Mouse (Mus musculus) Patski (cell line): ENCODE data around the gene Hivep1. TPM values are rescaled to one million over a fixed set of nuclear protein-coding genes. Genes with fewer than 3 reads are reported as not detected.

Experiments
- ATAC-seq: fragments of 100-300 bp; one replicate; pipeline ENCODE4 v1.8.0; 2021
- CTCF ChIA-PET: fragments of 350-600 bp; sonication (Branson Sonifier 250); formaldehyde crosslinking; loops from one replicate; lab custom pipeline; 2022; ENCODE audit warnings: inconsistent platforms; lab: Charles Lee
- POLR2A ChIA-PET: fragments of 350-600 bp; sonication (Branson Sonifier 250); formaldehyde crosslinking; loops from one replicate; lab custom pipeline; 2022; ENCODE audit warnings: antibody characterized with exemption, inconsistent platforms; lab: Charles Lee
- DNase-seq: peaks from one replicate; pipeline ENCODE4 v3.0.0-alpha.2; 2011; ENCODE audit warnings: low read depth, low spot score
- H3K27me3 ChIP-seq: fragments of 371-371 bp; one replicate; pipeline ENCODE4 v1.5.1; 2021
- CTCF ChIP-seq: fragments of 100-300 bp; IDR thresholded peaks from one replicate; pipeline ENCODE4 v1.5.1; 2021
- in situ Hi-C: fragments of 300-500 bp; cut with MboI; formaldehyde crosslinking; loops from 3 replicates; pipeline ENCODE4 v1.11.1; 2018; ENCODE audit warnings: low pct_unique_long_range_greater_than_20kb, mixed read lengths
- polyA plus RNA-seq: library from polyadenylated mRNA; unstranded; gene quantifications from one replicate; pipeline ENCODE4 v1.2.3, GENCODE M21; 2021

Hivep1 gene
- 36.5 TPM for polyA plus RNA-seq

- TF ChIP-seq CTCF, result no peak
- DNase-seq (no peak), ATAC-seq (peak; percentile 48)
- no peaks in the 10 kb centered on the region for H3K27me3 ChIP-seq
- POLR2A ChIA-PET, result interaction anchor here (0.5 to 1.2 kb wide), 3 partner anchors 37 to 252 kb away, joined by 3 to 5 read pairs (median 4); no protein-coding TSS in a partner anchor
- in situ Hi-C loops, result loop anchor here (10.0 kb wide), 2 partner anchors 193 to 533 kb away; no protein-coding TSS in a partner anchor
- CTCF ChIA-PET, result no interaction called here
These were observed at the start of gene Hivep1 for GRCm38 (mm10) chr13:42051961-42052695. Gene Hivep1 (plus strand): TSS chr13:42052021.

GRCm38 (mm10) chr13:42015484-42016045 lies 36.3 kb upstream of the Hivep1 start:
- no peak for TF ChIP-seq CTCF
- DNase-seq (no peak), ATAC-seq (no peak)
- H3K27me3 ChIP-seq, result peaks cover 7% of the 10 kb centered on the region
- ChIA-PET CTCF (no interaction called here), POLR2A (no interaction called here)
- in situ Hi-C loops, result no loop called here

GRCm38 (mm10) chr13:42016218-42016617 lies 35.6 kb upstream of the Hivep1 start:
- no peak for ATAC-seq
- in situ Hi-C loops, result no loop called here
- TF ChIP-seq CTCF, result no peak
- ChIA-PET CTCF (interaction anchor here (0.8 kb wide), 1 partner anchor 21 kb away, joined by 3 read pairs; no protein-coding TSS in a partner anchor), POLR2A (no interaction called here)
- no peak for DNase-seq
- peaks cover 7% of the 10 kb centered on the region for H3K27me3 ChIP-seq

- peaks cover 3% of the 10 kb centered on the region for H3K27me3 ChIP-seq
- ATAC-seq, result no peak
- ChIA-PET POLR2A (no interaction called here), CTCF (interaction anchor here (1.0 kb wide), 1 partner anchor 10 kb away, joined by 4 read pairs; no protein-coding TSS in a partner anchor)
- TF ChIP-seq CTCF, result no peak
- DNase-seq, result no peak
- in situ Hi-C loops, result no loop called here
These were observed 33.5 kb upstream of the Hivep1 start for GRCm38 (mm10) chr13:42018356-42018755.

GRCm38 (mm10) chr13:42041203-42041602 lies 10.6 kb upstream of the Hivep1 start:
- ChIA-PET POLR2A (no interaction called here), CTCF (no interaction called here)
- TF ChIP-seq CTCF, result no peak
- in situ Hi-C loops, result no loop called here
- no peak for DNase-seq
- ATAC-seq, result no peak
- no peaks in the 10 kb centered on the region for H3K27me3 ChIP-seq

- in situ Hi-C loops, result no loop called here
- POLR2A ChIA-PET, result no interaction called here
- no peak for TF ChIP-seq CTCF
- CTCF ChIA-PET, result interaction anchor here (1.1 to 1.7 kb wide), 2 partner anchors 13 to 36 kb away, joined by 3 to 4 read pairs; no protein-coding TSS in a partner anchor
- ATAC-seq, result no peak
- no peaks in the 10 kb centered on the region for H3K27me3 ChIP-seq
- no peak for DNase-seq
These were observed 8.4 kb upstream of the Hivep1 start for GRCm38 (mm10) chr13:42043431-42043830.

GRCm38 (mm10) chr13:42048991-42049773 lies 2.6 kb upstream of the Hivep1 start:
- ChIA-PET POLR2A (interaction anchor here (0.6 to 0.7 kb wide), 2 partner anchors 14 to 346 kb away, joined by 3 to 4 read pairs; no protein-coding TSS in a partner anchor), CTCF (no interaction called here)
- no peak for TF ChIP-seq CTCF
- no peaks in the 10 kb centered on the region for H3K27me3 ChIP-seq
- DNase-seq, result no peak
- in situ Hi-C loops, result loop anchor here (5.0 kb wide), 3 partner anchors 97 to 402 kb away; no protein-coding TSS in a partner anchor
- ATAC-seq, result no peak

GRCm38 (mm10) chr13:42049774-42050125 lies 2.1 kb upstream of the Hivep1 start:
- ChIA-PET CTCF (no interaction called here), POLR2A (interaction anchor here (1.6 kb wide), 1 partner anchor 373 kb away, joined by 7 read pairs; no protein-coding TSS in a partner anchor)
- ATAC-seq (no peak), DNase-seq (no peak)
- TF ChIP-seq CTCF, result no peak
- in situ Hi-C loops, result loop anchor here (5.0 to 10.0 kb wide), 5 partner anchors 97 to 535 kb away; no protein-coding TSS in a partner anchor
- no peaks in the 10 kb centered on the region for H3K27me3 ChIP-seq

GRCm38 (mm10) chr13:42050160-42050559 lies 1.7 kb upstream of the Hivep1 start:
- H3K27me3 ChIP-seq, result no peaks in the 10 kb centered on the region
- CTCF ChIA-PET, result interaction anchor here (0.7 kb wide), 1 partner anchor 282 kb away, joined by 3 read pairs; no protein-coding TSS in a partner anchor
- ATAC-seq (no peak), DNase-seq (no peak)
- POLR2A ChIA-PET, result interaction anchor here (0.6 to 1.6 kb wide), 3 partner anchors 51 to 387 kb away, joined by 4 to 7 read pairs (median 5); no protein-coding TSS in a partner anchor
- in situ Hi-C loops, result loop anchor here (10.0 kb wide), 2 partner anchors 195 to 535 kb away; no protein-coding TSS in a partner anchor
- no peak for TF ChIP-seq CTCF

GRCm38 (mm10) chr13:42050880-42051201 lies 980 bp upstream of the Hivep1 start:
- POLR2A ChIA-PET, result interaction anchor here (0.5 to 1.6 kb wide), 5 partner anchors 29 to 388 kb away, joined by 3 to 7 read pairs (median 4); no protein-coding TSS in a partner anchor
- no peaks in the 10 kb centered on the region for H3K27me3 ChIP-seq
- ATAC-seq, result no peak
- TF ChIP-seq CTCF, result no peak
- in situ Hi-C loops, result loop anchor here (10.0 kb wide), 2 partner anchors 194 to 534 kb away; no protein-coding TSS in a partner anchor
- DNase-seq, result no peak
- CTCF ChIA-PET, result interaction anchor here (0.7 kb wide), 1 partner anchor 283 kb away, joined by 3 read pairs; no protein-coding TSS in a partner anchor
